Mouse (Mus musculus): ENCODE results near the gene Fam98a. TPM values are rescaled to one million over a fixed set of nuclear protein-coding genes. Genes with fewer than 3 reads are reported as not detected.

Gene Fam98a
- 10 to 100 TPM; 15.6 to 15.8 TPM for polyA plus RNA-seq (2017; shearing (Covaris generic))

DNA sequence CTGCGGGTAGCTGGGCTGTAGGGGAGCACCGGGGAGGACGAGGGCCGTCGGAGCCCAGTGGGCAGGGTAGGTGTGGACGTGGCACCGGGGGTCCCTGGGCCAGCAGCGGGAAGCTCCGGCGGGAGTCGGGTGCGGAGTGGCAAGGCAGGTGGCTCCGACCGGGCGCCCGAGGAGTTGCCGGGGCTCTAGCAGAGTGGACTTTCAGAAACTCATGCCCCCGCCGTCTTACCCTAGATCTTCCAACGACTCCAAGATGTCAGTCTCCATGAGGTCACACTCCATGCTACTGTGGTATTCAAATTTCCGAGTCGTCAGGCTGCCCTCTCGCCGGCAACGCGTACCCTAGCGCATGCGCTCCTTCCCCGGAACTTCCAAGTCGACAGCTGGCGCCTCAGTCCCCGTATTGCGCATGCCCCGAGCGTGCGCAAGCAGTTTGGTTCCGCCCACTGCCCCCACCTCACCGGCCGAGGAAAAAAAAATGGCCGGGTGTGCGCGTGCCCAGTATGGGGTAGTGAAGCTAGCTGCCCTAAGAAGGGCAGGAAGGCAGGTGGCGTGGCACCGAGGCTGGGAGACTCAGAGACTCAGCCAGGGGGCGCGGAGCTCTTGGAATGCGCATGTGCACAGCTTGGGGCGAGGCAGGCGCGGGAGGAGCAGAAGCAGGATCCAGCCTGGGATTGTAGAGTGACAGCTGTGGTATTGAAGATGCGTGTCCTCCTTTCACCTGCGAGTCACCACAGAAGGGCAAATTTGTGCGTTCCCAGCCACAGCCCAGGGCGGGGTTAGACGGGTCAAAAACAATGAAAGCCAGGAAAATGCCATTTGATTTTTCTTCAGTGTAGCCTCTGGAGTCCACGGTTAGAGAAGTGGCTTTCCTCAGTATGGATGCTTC is at the start of gene Fam98a:
Gene Fam98a, minus strand, starts transcription at position 435 of the 889 bp plus-strand sequence.

Other genes with a start within 250 kb of the Fam98a start
- gene Rasgrp3, start 116.0 kb downstream of the Fam98a start, polyA plus RNA-seq (2017; shearing (Covaris generic)) = 1 to 10 TPM in 1 of 2 experiments, under 1 TPM in 1; 0.05 to 2.0 TPM

All from activated CD4-positive, CD25-positive, alpha-beta regulatory T cell (primary cell).